In genomic region chr4:137717671-137718070, GRCm38 (mm10) we compare ENCODE assay signal across 16 mouse cellular contexts.
"Had no signal": no experiment of that assay in that cellular context is flagged by ENCODE, and none has a peak within 500 bp of the region (broad histone marks: within the 10 kb centered on the region; RNA-seq: fewer than 3 reads in every experiment).

No protein-coding gene starts in this region.

- ATAC-seq: liver, postnatal 0 days; midbrain, embryonic 15.5 days had no signal

- DNase-seq: kidney, adult 11 months; kidney, adult 9 months; kidney, postnatal 4 days; liver; liver, embryonic 13.5 days; liver, postnatal 0 days; lung, postnatal 14 days; right cerebral cortex, adult 18-20 months; thymus, adult 18-20 months; thymus, postnatal 14 days had no signal

- H3K9ac ChIP-seq: liver, embryonic 13.5 days; liver, postnatal 0 days; lung, embryonic 15.5 days; midbrain, embryonic 15.5 days had no signal

- H3K9me3 ChIP-seq: liver, embryonic 13.5 days; lung, embryonic 15.5 days; megakaryocyte, embryonic 14.5 days; midbrain, embryonic 15.5 days had no signal

- H3K4me3 ChIP-seq: layer of hippocampus, adult 2 months; liver, embryonic 13.5 days; lung, embryonic 15.5 days; megakaryocyte, embryonic 14.5 days; midbrain, embryonic 15.5 days had no signal

- H3K27ac ChIP-seq: kidney, postnatal 0 days; layer of hippocampus, adult 2 months; liver, embryonic 13.5 days; lung, embryonic 15.5 days; macrophage; midbrain, embryonic 15.5 days had no signal

- H3K36me3 ChIP-seq: liver, embryonic 13.5 days; lung, embryonic 15.5 days; midbrain, embryonic 15.5 days had no signal

- H3K27me3 ChIP-seq: midbrain, embryonic 15.5 days had no signal

- H3K4me2 ChIP-seq: liver, embryonic 13.5 days; lung, embryonic 15.5 days; midbrain, embryonic 15.5 days had no signal
